In genomic region chr9:37116632-37117413, GRCm38 (mm10) we compare ENCODE assay signal across 1 mouse cellular context.
TF ChIP-seq lines count a peak whose summit lies in the region.

No protein-coding gene starts in this region.

TF ChIP-seq in CH12.LX, 34 proteins besides CTCF, POLR2A, EP300 and RAD21 (continued from another document):
- TF ChIP-seq TBP (conservative IDR thresholded peaks at IDR 0.05; ENCODE audit: low read depth, low read length) (0 out of 2 replicates have a peak, but pooled peaks have one; percentile 37), KAT2A (IDR thresholded peaks at IDR 0.05; ENCODE audit: insufficient replicate concordance, low read length) (no peak), MYC (IDR thresholded peaks at IDR 0.05; ENCODE audit: low read depth, low read length) (no peak), ETS1 (conservative IDR thresholded peaks at IDR 0.05; ENCODE audit: low read depth, low read length) (no peak), ZKSCAN1 (IDR thresholded peaks at IDR 0.05; ENCODE audit: borderline replicate concordance, low read depth, low read length) (no peak), HCFC1 (IDR thresholded peaks at IDR 0.05; ENCODE audit: low read depth, low read length) (no peak), SIN3A (IDR thresholded peaks at IDR 0.05; ENCODE audit: low read length) (no peak), UBTF (IDR thresholded peaks at IDR 0.05; ENCODE audit: low read depth, low read length) (no peak), USF2 (conservative IDR thresholded peaks at IDR 0.05; ENCODE audit: low read depth, low read length) (no peak), E2F4 (IDR thresholded peaks at IDR 0.05; ENCODE audit: insufficient replicate concordance, low read depth, low read length) (no peak), JUND (conservative IDR thresholded peaks at IDR 0.05; ENCODE audit: low read depth, low read length) (no peak), ZNF384 (IDR thresholded peaks at IDR 0.05; ENCODE audit: low read depth, low read length) (peak; percentile 77)
TF ChIP-seq in CH12.LX: peak in this region for 2.
